Mouse (Mus musculus): ENCODE measurements around the gene Rnf113a1.
A peak's percentile ranks its signal among the peaks of the same experiment; 100 is the strongest.

- TF ChIP-seq CTCF (IDR thresholded peaks at IDR 0.05; ENCODE audit: low read depth, low read length), result peak; percentile 45
- TF ChIP-seq POLR2A (IDR thresholded peaks at IDR 0.05; ENCODE audit: extremely low read depth, insufficient read depth, low read length), result no peak
These were observed 24.0 kb upstream of the Rnf113a1 start for GRCm38 (mm10) chrX:37167085-37167484.
